Mouse (Mus musculus) urinary bladder, adult 18-20 months (tissue): ENCODE results near the gene Mif.
"Not testable (repeated sequence)": the region's sequence is repeated elsewhere in the genome, so short reads cannot be mapped to it uniquely, and the experiment has no call there.

Experiments used
- DNase-seq, 2 experiments: peaks; one replicate each; pipeline ENCODE4 v3.0.0; 2022; ENCODE audit warnings: low spot score in 2 of 2, mixed read lengths in 2 of 2

Mif gene

DNA sequence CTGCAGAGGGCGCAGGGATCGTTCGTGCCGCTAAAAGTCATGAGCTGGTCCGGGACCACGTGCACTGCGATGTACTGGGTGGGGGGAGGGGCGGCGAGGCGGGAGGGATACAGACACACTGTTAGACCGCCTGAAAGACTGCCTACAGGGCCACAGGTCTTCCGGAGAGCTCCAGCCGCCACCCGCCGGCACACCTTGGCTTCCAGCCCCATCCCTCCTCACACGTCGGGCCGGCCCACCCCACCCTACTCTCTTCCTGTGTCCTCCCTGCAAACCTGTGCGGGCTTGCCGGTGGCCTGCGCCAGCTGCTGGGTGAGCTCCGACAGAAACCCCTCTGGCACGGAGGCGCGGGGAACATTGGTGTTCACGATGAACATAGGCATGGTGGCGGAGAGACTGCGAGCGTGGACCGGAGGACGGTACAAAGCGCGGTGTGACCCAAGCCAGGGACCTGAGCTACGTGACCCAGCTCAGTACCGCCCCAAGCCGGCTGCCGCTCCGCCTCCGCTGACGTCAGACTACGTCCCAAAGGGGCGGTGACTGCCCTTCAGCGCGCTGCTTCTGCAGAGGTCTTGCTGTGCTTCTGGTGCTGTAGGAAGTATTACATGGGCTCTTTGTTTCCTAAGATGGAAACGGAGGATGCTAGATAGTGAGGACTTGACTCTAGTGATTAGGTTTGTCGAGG, at the start of gene Mif:
Gene Mif (minus strand): TSS at position 455 of the 685 bp plus-strand sequence.
- peak; percentile 78 to 85 for DNase-seq

DNA sequence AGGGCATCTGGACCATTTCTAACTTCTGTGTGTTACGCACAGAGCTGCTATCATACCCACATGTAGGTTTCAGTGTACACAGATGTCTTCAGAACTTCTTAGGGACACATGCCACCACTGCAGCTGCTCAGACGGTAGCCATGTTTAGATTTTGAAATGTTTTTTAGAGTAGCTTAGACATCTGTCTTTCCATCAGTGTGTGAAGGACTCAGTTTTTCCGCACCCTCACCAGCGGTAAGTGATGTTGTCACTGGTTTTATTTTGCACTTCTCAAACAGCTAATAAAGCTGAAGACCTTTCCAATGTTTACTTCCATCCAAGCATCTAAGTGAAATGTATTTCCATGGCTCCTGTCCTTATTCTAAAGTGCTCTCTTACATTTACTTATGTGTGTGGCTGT, 46.8 kb upstream of the Mif start:
- DNase-seq: no peak

DNA sequence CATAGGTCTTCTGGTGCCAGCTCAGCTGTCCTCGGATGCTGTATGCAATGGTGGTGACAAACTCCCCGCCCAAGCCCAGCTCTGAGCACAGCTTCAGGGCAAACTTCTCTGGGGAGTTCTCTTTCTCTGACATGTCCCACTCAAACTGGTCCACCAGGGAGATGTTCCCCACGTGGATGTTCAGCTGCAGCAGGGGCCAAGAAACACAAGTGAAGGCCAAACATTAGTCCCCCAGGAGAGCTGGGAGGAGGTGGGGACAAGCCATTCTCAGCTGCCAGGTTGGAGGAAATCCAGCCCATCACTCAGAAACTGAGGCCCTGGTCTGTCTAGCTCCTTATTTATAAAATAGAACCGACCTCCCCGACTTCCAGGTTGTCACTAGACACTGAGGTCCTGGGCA, 44.4 kb upstream of the Mif start:
- DNase-seq: no peak

DNA sequence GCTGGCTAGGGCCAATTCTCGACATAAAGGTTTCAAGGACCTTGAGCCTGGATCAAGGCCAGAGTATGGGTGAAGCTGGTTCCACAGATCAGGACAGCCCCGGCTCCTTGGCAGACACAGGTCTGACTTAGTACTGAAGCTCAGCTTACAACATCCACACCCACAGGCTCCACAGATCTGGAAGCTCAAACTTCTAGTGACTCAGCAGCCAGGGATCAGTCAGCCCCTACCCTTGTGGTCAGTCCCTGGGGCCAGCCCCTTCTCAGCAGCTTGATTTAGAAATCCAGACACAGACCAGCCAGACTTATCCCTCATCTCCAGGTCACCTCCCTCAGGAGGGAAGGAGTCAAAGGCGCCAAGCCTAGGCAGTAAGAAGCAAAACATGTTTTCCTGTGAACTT, 38.8 kb upstream of the Mif start:
- DNase-seq: peak; percentile 26 to 69

DNA sequence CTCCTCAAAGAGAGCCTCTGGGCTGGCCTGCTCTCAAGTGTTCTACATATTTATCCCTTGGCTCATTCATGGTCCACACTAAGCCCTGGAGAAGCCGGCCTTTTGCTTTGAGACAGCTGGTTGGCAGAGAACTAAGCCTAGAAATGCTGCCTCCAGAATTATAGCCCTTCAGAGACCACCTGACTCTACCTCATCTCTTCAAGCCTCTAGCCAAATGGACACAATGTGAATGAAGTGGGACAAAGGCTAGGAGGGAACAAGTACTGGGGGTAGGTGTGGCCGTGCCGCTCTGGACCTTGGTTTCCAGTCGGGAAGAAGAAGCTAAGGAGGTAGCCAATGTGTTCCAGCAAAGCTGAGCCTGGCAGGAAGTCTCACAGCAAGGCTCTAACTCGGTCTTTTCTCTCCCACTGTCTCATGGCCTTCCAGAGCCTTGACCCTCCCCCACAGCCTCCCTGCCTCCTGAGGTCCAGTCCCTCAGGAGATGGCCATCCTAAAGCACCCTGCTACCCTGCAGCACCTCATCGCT, 38.1 kb upstream of the Mif start:
- no peak for DNase-seq

DNA sequence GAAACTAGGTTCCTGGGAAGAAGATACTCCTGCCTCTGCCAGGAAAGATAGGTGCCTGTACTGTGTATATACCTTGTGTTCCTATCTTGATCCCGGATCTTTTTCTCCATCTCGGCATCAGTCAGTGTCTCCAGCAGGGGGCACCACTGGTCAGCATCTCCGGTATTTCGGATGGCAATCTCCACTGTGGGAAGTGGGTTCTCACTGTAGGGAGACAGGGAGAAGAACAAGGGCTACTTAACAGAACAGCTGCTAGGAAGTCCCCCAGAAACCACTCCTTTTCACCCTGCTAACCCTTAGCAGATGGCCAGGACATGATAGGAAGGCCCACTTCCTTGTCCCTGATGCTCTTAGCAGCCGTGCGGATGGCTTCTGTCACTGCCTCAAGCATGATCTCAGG, 37.3 kb upstream of the Mif start:
- DNase-seq: peak in 1 of 2 experiments; percentile 45

DNA sequence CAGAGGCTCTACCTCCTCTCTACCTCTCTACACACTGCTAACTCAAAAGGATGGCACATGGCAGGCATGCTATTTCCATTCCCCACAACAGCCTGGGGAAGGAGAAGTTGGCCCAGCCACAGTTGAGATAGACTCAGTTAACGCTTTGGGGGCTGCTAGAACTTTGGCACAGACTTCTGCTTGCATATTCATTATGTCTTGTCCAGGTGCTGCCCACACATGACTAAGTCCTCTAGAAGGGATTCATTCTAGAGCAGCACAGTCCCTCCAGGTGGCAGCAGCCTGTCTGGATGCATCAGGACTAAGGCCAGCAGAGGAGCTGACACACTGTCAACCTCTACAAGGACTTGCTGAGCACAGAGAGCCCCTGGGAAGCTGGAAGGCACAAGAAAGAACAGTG, 36.2 kb upstream of the Mif start:
- DNase-seq: no peak

DNA sequence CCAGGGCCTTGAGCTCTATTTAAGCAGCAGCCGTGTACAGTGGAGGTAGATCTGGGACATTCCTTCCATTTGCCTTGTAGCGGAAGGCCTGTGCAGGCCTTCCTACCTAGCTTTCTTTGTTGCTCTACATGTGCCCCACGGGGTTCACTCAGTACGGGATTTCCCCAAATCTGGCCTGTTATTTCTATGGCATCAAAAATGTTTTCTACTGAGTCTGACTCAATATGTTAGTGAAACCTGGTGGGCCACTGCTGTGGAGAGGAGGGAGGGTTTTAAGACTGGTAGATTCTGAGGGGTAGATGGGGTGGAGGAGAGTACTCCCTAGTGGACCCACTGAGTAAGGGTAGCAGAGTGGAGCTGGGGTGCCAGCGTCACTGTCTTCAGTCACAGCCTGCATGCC, 35.7 kb upstream of the Mif start:
- DNase-seq: no peak

DNA sequence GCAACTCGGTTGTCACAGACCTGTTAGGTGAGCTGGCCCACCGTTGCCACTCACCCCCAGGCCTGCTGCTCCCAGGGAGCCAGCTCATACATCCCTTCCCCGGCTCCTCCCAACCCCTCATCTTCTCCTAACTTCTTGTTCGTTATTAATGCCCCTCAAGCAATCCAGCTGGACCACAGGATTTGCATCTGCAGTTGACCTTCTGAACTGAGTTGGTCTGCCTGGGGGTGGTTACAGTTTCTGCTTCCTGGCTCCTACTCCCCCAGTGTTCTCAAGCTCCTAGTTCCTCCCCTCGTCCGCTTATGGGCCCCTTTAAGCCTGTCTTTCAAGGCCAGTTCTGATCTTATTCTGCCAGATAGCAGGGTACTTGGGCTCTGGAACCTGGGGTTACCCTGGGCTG, 34.6 kb upstream of the Mif start:
- DNase-seq: no peak

DNA sequence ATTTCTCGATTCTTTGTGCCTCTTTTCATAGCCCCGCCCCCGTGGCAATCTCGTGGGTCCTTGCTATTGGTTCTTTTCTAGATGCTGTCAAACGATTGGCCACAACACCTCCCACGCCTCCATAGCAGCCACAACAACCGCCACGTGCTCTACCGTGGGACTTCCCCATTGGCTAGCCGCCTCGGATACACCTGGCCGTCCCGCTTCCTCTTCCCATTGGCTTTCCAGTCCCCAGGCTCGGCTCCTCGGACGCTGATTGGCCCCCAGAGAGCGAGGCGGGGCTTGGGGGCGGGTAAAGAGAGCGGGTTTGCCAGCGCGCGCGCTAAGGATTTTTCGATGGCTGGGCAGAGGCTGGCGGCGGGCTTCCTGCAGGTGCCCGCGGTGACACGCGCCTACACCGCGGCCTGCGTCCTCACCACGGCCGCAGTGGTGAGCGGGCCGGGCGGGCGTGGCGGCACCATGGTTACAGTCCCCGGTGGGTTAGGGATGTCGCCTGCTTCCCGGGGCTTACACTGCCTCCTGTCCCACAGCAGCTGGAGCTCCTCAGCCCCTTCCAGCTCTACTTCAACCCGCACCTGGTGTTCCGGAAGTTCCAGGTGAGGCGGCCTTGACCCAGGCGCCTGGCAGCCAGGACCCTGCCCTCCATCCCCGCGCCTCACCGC, 33.2 kb upstream of the Mif start, which contains the start of gene Derl3:
Gene Derl3 (plus strand): TSS at position 325 of the 662 bp plus-strand sequence.
- peak; percentile 90 for DNase-seq

DNA sequence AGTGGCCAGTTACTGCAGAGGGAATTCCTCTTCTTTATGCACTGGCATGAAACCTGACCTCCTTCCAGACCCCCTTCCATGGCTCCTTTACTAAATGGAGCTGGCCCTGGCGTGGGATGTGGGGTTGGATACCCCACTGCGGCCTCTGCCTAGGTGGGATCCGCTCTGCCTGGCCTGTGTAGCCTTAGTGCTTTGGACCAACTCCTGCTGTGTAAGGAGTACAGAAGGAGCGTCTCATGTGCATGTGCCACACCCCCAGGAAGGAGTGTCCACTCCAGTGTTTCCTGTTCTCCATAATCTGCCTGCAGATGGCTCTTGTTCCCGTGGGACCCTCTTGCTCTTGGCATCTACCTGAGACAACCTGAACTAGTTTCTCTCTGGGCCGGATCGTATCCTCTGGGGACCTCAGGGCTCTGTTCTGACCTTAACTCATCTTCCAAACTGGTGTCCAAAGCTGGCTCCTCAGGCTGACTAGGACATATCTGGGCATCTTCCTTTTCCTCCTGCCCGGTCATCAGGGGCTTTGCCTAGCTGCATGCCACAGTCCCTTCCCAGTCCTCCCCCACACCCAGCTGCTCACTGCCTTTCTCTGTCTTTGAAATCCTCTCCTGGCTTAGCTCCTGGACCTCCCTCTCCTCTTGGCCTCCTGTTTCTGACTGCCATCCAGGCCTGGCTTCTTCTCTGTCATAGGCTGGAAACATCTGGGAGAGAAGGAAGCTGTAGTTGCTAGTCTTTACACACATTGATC, 29.5 kb upstream of the Mif start:
- no peak for DNase-seq

DNA sequence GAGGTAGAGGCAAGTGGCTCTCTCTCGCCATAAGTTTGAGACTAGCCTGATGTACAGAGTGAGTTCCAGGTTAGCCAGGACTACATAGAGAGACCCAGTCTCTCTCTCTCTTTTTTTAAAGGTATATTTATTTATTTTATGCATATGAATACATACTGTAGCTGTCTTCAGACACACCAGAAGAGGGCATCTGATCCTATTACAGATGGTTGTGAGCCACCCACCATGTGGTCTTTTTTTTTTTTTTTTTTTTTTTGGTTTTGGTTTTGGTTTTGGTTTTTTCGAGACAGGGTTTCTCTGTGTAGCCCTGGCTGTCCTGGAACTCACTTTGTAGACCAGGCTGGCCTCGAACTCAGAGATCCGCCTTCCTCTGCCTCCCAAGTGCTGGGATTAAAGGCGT, 27.5 kb upstream of the Mif start:
- DNase-seq: not testable (repeated sequence)

DNA sequence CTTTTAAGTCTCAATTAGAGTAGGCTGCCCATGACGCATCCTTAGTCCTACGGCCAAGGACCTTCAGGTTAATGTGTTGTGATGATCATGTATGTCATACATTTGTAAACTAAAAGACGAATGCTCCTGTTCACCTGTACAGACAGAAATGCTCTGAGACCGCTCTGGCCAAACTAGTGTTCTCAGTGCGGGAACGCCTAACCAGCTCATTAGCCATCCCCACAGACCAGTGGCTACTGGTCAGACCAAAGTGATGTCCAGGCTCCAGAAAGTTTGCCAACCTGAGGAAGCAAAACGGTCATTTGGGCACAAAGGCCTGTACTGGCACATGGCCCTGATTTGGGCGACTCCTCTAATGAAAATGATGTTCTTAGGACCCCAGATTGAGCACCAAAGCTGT, 24.7 kb upstream of the Mif start:
- DNase-seq: no peak

DNA sequence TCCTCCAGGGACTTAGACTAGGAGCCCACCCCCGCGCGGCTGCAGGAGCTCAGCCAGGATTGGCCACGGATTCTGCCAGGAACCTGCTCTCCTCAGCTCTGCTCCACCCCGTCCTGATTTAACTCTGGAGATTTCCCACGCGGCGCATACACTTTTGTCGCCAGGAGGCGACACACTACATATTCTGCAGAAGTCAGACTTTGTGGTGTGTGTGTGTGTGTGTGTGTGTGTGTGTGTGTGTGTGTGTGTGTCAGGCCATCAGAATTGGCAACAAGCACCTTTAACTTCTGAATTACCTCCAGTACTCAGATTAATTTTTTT, 23.2 kb upstream of the Mif start:
- DNase-seq: peak; percentile 71 to 73

DNA sequence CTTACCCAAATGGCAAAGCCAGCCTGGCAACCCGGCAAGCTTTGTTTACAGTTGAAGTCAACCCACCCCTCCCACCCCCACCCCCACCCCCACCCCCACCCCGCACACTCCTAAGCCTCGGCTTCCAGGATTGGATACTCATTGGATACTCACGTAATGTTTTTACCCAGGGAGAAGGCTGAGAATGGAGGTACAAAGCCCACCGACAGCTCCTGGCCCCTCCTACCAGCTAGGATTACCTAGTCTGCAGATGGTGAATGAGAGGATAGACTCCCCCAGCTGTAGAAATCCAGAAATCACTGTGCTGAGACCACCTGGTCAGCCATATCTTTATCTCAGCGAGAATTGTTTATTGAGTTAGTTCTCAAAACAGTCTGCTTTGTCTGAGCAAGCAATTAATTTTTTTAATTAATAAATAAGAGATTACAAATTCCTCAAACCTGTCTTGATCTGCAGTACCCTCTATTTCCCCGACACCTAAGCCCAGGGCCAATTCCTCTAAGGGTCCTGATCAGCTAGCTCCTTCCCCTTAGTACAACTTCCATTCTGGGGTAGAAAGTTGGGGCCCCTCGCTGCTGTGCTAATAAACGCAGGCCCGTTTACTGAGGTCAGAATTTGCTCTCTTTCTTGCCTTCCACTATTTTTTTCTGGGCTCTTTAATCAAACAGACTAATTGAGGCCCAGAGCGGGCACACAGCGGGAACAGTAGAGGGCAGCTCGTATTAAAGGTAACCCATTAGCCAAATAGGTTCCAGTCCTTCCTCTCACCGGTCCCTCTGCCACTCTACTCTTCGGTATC, 22.6 kb upstream of the Mif start:
- no peak for DNase-seq

DNA sequence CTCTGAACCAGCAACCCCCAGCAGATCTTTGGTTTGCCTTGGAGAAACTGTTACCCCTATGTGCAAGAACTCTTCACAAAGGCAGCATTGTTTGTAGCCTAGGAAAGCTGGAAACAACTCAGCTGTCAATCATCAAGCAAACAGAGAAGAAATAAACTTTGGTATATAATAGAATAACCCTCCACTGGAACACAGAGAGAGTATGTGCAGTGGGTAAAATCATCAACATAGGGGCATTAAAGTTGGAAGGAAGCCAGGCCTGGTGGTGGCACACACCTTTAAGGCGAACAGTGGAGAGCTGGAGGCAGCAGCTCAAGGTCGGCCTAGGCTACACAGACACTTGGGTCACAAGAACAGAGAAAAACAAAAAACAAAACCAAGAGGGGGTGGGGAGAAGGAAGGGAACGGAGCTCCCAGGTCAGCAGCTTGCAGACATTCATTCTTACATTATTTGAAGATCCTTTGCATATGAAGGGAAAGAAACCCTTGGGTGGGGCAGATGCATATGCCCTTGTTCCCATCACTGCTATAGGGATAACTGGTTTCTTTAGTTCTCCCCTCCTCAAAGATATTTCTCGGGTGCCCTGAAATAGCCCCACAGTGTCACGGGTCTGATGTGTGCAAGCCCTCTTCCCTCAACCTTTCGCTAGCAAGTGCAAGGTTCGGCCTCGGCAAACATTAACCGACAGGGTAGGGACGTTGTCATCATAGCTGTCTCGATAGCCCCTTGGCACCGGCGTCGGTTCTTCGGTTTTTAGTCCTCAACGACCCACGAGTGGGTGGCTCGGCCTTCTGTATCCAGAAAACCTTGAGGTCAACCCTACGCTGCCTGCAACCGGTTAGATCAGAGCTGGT, 21.8 kb upstream of the Mif start:
- DNase-seq: no peak

DNA sequence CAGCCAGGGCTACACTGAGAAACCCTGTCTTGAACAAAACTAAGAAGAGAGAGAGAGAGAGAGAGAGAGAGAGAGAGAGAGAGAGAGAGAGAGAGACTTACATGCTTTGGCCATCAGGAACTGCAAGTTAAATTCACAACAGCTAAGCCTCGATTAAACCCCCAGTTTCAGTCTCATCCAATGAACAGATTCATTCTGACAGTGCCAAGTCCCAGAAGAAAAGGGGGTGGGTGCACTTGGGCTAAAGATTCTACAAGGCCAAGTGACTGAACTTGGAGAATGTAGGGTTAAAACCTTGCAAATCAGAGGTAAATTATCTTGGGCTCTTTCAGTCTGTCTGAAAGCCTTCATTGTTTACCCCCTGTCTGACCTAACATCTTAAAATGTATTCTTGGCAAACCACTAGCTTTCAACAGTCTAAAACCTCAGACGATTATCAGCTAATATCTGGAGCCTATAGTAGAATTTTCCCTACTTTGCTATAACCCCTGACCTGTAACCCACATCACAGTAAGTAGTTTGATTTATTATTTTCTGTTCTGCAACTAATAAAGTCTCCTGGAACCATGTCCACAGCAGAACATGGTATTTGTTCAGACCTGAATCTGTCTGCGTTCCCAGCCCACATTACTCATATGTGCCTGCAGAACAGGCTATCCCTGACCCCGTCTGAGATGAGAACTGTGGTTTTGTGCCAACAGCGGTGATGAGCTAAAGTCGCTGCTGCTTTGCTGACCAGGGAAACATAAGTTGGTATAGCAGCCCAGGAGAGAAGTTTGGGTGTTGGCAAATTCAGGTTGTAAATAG, 20.9 kb upstream of the Mif start:
- peak in 1 of 2 experiments; percentile 37 for DNase-seq

DNA sequence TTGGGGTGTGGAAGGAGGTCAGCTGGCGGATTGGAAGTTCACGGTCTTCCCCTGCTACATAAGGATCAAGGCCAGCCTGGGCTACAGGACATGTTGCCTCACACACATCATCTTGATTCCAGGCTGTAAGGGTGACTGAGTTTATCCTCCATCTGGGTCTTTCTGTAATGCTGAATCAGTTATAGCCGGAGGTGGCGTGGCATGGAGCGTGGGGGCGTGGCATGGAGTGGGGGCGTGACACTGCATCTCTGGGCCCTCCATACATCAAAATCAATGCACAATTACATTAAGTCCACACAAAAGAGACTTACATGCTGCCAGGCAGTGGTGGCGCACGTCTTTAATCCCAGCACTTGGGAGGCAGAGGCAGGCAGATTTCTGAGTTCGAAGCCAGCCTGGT, 20.3 kb upstream of the Mif start:
- no peak for DNase-seq

DNA sequence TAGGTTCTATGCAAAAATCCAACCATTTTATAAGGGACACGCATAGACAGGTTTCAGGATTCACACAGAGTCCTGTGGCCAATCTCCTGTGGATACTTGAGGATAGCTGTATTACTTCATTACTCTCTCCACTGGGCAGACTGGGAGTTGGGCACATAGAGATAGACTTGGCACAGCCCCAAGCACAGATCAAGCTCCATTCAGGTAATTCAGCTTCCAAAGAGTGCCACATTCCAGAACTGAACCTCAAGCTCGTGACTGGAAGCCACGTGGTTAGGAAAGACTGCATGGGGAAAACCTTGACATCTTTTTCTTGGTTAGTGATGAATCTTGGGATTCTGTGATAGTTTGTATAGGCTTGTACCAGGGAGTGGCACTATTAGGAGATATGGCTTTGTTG, 18.8 kb upstream of the Mif start:
- DNase-seq: no peak

DNA sequence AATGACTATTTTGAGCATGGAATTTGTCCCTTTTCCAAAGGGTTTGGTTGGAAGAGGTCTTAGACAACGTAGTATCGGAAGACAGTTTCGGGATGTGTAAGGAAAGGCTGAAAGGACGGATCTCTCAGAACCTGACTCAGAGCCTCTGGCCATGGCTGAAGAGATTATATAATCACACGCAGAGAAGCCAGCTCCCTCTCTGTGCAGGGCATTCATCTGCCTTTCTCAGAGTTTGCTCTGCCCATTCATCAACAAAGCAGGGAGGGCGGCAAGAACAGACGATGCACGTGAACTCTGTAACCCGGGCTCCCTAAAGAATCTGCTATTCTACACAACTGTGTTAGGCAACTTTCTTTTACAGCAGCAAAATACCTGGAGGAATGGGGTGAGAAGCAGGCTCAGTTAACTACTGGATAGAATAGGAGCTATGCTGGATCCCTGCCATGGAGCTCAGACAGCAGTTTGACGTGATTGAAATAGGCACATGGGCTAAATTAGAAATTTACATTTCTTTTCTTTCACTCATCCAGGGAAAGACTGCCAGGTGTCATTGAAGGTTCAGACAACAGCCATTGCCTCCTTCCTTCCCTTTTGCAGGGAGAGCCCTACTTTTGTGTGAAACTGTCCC, 13.6 kb upstream of the Mif start:
- DNase-seq: no peak
